Mouse (Mus musculus) embryonic facial prominence, embryonic 13.5 days (tissue): Measurements from ENCODE around the gene 9230112D13Rik. TPM values are rescaled to one million over a fixed set of nuclear protein-coding genes. Genes with fewer than 3 reads are reported as not detected.

ENCODE experiments used
- ATAC-seq: fragments of 200-750 bp; cut with Nextera tagmentation; 2 replicates; pipeline ENCODE4 v1.8.0; 2017; ENCODE audit warnings: low read depth; ENCODE audit not compliant: insufficient number of reproducible peaks, insufficient read depth, low FRiP score, low TSS enrichment
- H3K27ac ChIP-seq: fragments of 300-500 bp; sonication (generic); 2 replicates; pipeline ENCODE4 v1.5.1; 2015; ENCODE audit warnings: moderate library complexity, mild to moderate bottlenecking, inconsistent platforms
- H3K27me3 ChIP-seq: fragments of 300-500 bp; sonication (generic); 2 replicates; pipeline ENCODE4 v1.6.1; 2015; ENCODE audit warnings: mild to moderate bottlenecking, inconsistent platforms
- H3K36me3 ChIP-seq: fragments of 300-500 bp; sonication (generic); 2 replicates; pipeline ENCODE4 v1.6.1; 2015; ENCODE audit warnings: mild to moderate bottlenecking, inconsistent platforms
- H3K4me1 ChIP-seq: fragments of 300-500 bp; sonication (generic); 2 replicates; pipeline ENCODE4 v1.6.1; 2015; ENCODE audit warnings: inconsistent platforms
- H3K4me2 ChIP-seq: fragments of 300-500 bp; sonication (generic); 2 replicates; pipeline ENCODE4 v1.6.1; 2015; ENCODE audit warnings: moderate library complexity, mild to moderate bottlenecking, inconsistent platforms
- H3K4me3 ChIP-seq: fragments of 300-500 bp; sonication (generic); 2 replicates; pipeline ENCODE4 v1.5.1; 2015; ENCODE audit warnings: mild to moderate bottlenecking, inconsistent platforms
- H3K9ac ChIP-seq: fragments of 300-500 bp; sonication (generic); 2 replicates; pipeline ENCODE4 v1.6.1; 2015; ENCODE audit warnings: mild to moderate bottlenecking, inconsistent platforms
- H3K9me3 ChIP-seq: fragments of 300-500 bp; sonication (generic); 2 replicates; pipeline ENCODE4 v1.6.1; 2016; ENCODE audit warnings: inconsistent platforms
- WGBS: fragments of 180-500 bp; shearing (Covaris S2); methylation state at CpG from one replicate; pipeline ENCODE4 v1.1.7; 2015; ENCODE audit warnings: mixed read lengths; 5-methylcytosine and 5-hydroxymethylcytosine counted together
- polyA plus RNA-seq: library from polyadenylated mRNA; unstranded; fragments of >200 nt; fragmentation: Nextera tagmentation; extraction: Ambion mirVana; gene quantifications from 2 replicates; pipeline ENCODE4 v1.2.1, GENCODE M21; 2015

The 9230112D13Rik gene
- polyA plus RNA-seq, 1 experiment from 2014 or later, result not detected

- Histone ChIP-seq H3K9ac (no peak overlapping the region), H3K4me1 (peaks cover 23% of the 10 kb centered on the region), H3K9me3 (no peaks in the 10 kb centered on the region), H3K4me2 (no peak overlapping the region), H3K27me3 (no peaks in the 10 kb centered on the region), H3K4me3 (no peak overlapping the region), H3K36me3 (no peaks in the 10 kb centered on the region), H3K27ac (no peak overlapping the region)
- no peak for ATAC-seq
- WGBS, result 45% methylated on average over 4 of the region's 4 CpGs
Observed at GRCm38 (mm10) chr14:34508187-34508840, 14.3 kb downstream of the 9230112D13Rik start.

GRCm38 (mm10) chr14:34505309-34505708 is 17.3 kb downstream of the 9230112D13Rik start:
- WGBS, result 78% methylated on average over 7 of the region's 7 CpGs
- Histone ChIP-seq H3K4me2 (no peak overlapping the region), H3K4me3 (no peak overlapping the region), H3K9me3 (no peaks in the 10 kb centered on the region), H3K4me1 (peaks cover 29% of the 10 kb centered on the region), H3K27me3 (no peaks in the 10 kb centered on the region), H3K9ac (no peak overlapping the region), H3K27ac (no peak overlapping the region), H3K36me3 (no peaks in the 10 kb centered on the region)
- no peak for ATAC-seq

- no peak overlapping the region for H3K4me2 ChIP-seq
- H3K27me3 ChIP-seq, result no peaks in the 10 kb centered on the region
- no peaks in the 10 kb centered on the region for H3K9me3 ChIP-seq
- H3K4me1 ChIP-seq, result peaks cover 38% of the 10 kb centered on the region
- no peak overlapping the region for H3K27ac ChIP-seq
- WGBS, result 63% methylated on average over 5 of the region's 5 CpGs
- no peak for ATAC-seq
- H3K36me3 ChIP-seq, result no peaks in the 10 kb centered on the region
- no peak overlapping the region for H3K9ac ChIP-seq
- H3K4me3 ChIP-seq, result no peak overlapping the region
Observed at GRCm38 (mm10) chr14:34504377-34504776, 18.2 kb downstream of the 9230112D13Rik start.

- WGBS, result 33% methylated on average over 6 of the region's 6 CpGs
- no peak overlapping the region for H3K4me3 ChIP-seq
- ATAC-seq, result no peak
Observed at GRCm38 (mm10) chr14:34503759-34504158, 18.8 kb downstream of the 9230112D13Rik start.

GRCm38 (mm10) chr14:34503325-34503647 is 19.3 kb downstream of the 9230112D13Rik start, which contains the start of gene Bmpr1a:
Gene Bmpr1a (minus strand): TSS chr14:34503341.
- Histone ChIP-seq H3K4me2 (peak within 1 kb of the TSS; percentile 65), H3K4me3 (peak within 1 kb of the TSS; percentile 75), H3K27ac (peak within 1 kb of the TSS; percentile 99), H3K4me1 (peaks cover 41% of the 10 kb centered on the region), H3K27me3 (no peaks in the 10 kb centered on the region), H3K36me3 (no peaks in the 10 kb centered on the region), H3K9me3 (no peaks in the 10 kb centered on the region), H3K9ac (peak within 1 kb of the TSS; percentile 98)
- WGBS, result 6% methylated on average over 15 of the region's 15 CpGs
- ATAC-seq, result no peak; the same call in 1 of the 2 replicates

More at GRCm38 (mm10) chr14:34503759-34504158, 18.8 kb downstream of the 9230112D13Rik start:
- peaks cover 41% of the 10 kb centered on the region for H3K4me1 ChIP-seq
- H3K27ac ChIP-seq, result peak overlapping the region; percentile 99
- H3K4me2 ChIP-seq, result peak overlapping the region; percentile 65
- H3K9ac ChIP-seq, result no peak overlapping the region
- no peaks in the 10 kb centered on the region for H3K36me3 ChIP-seq
- H3K9me3 ChIP-seq, result no peaks in the 10 kb centered on the region
- H3K27me3 ChIP-seq, result no peaks in the 10 kb centered on the region

GRCm38 (mm10) chr14:34502475-34503324 is 19.9 kb downstream of the 9230112D13Rik start:
- Histone ChIP-seq H3K27me3 (no peaks in the 10 kb centered on the region), H3K4me1 (peaks cover 40% of the 10 kb centered on the region), H3K27ac (peak overlapping the region; percentile 99), H3K9me3 (no peaks in the 10 kb centered on the region), H3K9ac (peak overlapping the region; percentile 98), H3K4me2 (peak overlapping the region; percentile 65), H3K36me3 (no peaks in the 10 kb centered on the region), H3K4me3 (peak overlapping the region; percentile 75)
- WGBS, result 0% methylated on average over 71 of the region's 115 CpGs
- ATAC-seq, result peak; percentile 88

DNA sequence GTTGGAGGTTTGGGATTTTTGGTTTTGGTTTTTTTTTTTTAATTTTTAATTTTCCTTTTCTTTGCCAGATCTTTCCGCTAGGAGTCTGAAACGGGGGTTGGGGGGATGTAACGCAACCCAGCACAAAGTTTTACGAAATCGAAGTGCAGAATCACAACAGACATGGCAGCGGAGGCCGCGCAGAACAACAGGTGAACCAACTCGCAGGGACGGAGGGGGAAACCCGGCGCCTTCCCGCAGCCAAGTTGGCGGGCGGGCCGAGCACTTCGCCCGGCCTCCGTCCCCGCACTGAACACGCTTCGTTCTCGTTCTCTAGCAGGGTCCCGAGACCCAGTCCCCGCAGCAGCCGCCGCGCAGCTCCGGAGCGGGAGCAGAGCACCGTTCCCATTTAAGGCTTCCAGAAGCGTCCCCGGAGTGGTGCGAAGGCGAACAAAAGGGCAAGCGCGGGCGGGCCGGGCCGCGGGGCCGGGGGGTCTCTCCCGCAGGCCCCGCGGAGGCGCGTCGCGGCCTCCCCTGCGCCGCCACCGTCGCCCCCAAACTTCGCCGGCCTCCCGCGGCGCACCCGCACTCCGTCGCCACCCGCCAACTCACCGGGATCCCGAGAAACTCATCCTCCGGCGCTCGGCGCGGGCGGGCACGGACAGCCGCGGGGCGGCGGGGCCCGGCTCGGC is 20.7 kb downstream of the 9230112D13Rik start:
- under 1% methylated on average over 77 of the region's 77 CpGs for WGBS
- peak; percentile 17; the same call in 1 of the 2 replicates for ATAC-seq

DNA sequence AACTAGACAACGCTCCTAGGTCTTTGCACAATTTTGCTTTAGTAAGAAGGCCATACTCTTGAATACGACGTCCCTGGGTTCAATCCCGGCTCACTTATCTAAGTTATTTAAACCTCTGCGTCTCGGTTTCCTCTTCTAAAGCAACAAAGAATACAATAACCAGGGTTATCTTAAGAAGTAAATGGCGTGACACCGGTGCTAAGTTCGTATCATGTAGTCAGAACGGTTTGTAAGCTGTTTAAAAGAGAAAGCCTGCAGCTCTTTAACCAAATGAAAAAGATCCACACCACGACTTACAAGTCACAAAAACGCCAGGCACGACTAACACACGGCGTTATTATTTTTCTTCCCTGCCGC is 21.2 kb downstream of the 9230112D13Rik start:
- no peaks in the 10 kb centered on the region for H3K36me3 ChIP-seq
- WGBS, result under 1% methylated on average over 16 of the region's 16 CpGs
- peak overlapping the region; percentile 65 for H3K4me2 ChIP-seq
- H3K4me1 ChIP-seq, result peaks cover 46% of the 10 kb centered on the region
- ATAC-seq, result no peak
- H3K27ac ChIP-seq, result peak overlapping the region; percentile 99
- H3K9me3 ChIP-seq, result no peaks in the 10 kb centered on the region
- H3K4me3 ChIP-seq, result peak overlapping the region; percentile 75
- H3K27me3 ChIP-seq, result no peaks in the 10 kb centered on the region
- H3K9ac ChIP-seq, result peak overlapping the region; percentile 98

More for the DNA sequence above, 20.7 kb downstream of the 9230112D13Rik start:
- Histone ChIP-seq H3K4me3 (peak overlapping the region; percentile 75), H3K9ac (peak overlapping the region; percentile 98), H3K9me3 (no peaks in the 10 kb centered on the region), H3K36me3 (no peaks in the 10 kb centered on the region), H3K4me2 (peak overlapping the region; percentile 65), H3K4me1 (peaks cover 44% of the 10 kb centered on the region), H3K27me3 (no peaks in the 10 kb centered on the region), H3K27ac (peak overlapping the region; percentile 99)

DNA sequence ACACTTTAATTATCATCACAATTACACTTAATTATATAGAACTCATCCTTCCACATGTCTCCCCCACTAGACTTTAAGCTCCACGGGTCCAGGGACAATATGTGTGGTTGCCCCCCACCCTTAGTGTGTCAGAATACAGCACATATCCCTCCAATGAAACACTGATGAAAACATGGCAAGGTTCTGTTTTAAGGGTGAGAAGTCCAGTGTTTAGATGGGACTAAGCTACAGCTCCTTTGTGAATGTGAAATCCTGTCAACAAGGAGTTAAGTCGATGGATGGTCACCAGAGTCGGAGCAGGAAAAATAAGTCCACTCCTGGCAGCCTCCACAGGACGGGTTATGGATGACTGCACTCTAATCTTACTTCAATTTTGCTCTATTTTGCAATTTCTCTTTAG is 22.3 kb downstream of the 9230112D13Rik start:
- 6% methylated on average over 4 of the region's 4 CpGs for WGBS
- Histone ChIP-seq H3K4me1 (peaks cover 57% of the 10 kb centered on the region), H3K4me3 (peak overlapping the region; percentile 75), H3K36me3 (no peaks in the 10 kb centered on the region), H3K27ac (no peak overlapping the region), H3K27me3 (no peaks in the 10 kb centered on the region), H3K9ac (no peak overlapping the region), H3K4me2 (peak overlapping the region; percentile 65), H3K9me3 (no peaks in the 10 kb centered on the region)
- no peak for ATAC-seq

DNA sequence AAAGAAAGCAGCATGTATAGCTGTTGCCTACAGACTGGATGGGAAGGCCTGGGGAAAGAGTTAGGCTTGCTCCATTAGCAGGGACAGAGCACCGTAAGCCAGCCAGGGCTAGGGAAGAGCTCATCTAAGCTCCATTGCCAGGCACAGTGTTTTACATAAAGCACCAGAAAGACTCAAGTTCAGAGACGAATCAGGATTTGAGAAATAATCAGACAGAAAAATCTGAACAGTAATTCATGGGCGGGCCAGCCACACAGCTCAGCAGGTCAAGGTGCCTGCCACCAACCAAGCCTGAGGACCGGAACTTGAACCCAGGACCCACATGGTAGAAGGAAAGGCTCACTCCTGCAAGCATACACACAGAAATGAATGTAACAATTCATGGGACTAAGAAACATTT is 22.9 kb downstream of the 9230112D13Rik start:
- ATAC-seq, result no peak
- peak overlapping the region; percentile 65 for H3K4me2 ChIP-seq
- WGBS, result 38% methylated on average over 4 of the region's 4 CpGs
- no peak overlapping the region for H3K27ac ChIP-seq
- H3K9me3 ChIP-seq, result no peaks in the 10 kb centered on the region
- H3K4me1 ChIP-seq, result peaks cover 57% of the 10 kb centered on the region
- H3K36me3 ChIP-seq, result no peaks in the 10 kb centered on the region
- no peak overlapping the region; the same call in 1 of the 2 replicates for H3K9ac ChIP-seq
- H3K27me3 ChIP-seq, result no peaks in the 10 kb centered on the region
- no peak overlapping the region; the same call in 1 of the 2 replicates for H3K4me3 ChIP-seq

- ATAC-seq, result no peak
Observed at GRCm38 (mm10) chr14:34497346-34497745, 25.3 kb downstream of the 9230112D13Rik start.

More at GRCm38 (mm10) chr14:34497346-34497745, 25.3 kb downstream of the 9230112D13Rik start:
- Histone ChIP-seq H3K4me1 (peaks cover 48% of the 10 kb centered on the region), H3K9me3 (no peaks in the 10 kb centered on the region), H3K27ac (no peak overlapping the region), H3K36me3 (no peaks in the 10 kb centered on the region), H3K4me3 (no peak overlapping the region), H3K9ac (no peak overlapping the region), H3K4me2 (no peak overlapping the region), H3K27me3 (no peaks in the 10 kb centered on the region)
- 74% methylated on average over 3 of the region's 3 CpGs for WGBS
